Mouse (Mus musculus): Measurements from ENCODE around the gene Zcchc24.

Zcchc24 gene

DNA sequence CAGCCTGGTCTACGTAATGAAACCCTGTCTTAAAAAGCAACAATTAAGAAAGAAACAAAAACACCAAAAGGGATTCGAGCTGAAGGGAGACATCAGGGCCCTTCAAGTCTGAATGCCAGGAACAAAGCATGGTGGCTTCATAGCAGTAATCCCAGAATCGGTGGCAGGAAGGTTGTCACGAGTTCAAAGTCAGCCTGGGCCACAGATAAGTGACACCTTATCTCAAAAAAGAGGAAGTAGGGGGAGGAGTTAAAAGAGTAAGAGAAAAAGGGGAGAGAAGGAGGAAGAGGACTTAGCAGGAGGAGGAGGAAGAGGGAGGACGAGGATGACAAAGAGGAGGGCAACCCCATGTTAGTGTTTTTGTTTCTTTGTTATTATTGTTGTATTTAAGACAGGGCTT is 19.4 kb upstream of the Zcchc24 start:
- TF ChIP-seq GATA4 (IDR thresholded peaks at IDR 0.05; ENCODE audit: insufficient replicate concordance, low read length) = no peak

DNA sequence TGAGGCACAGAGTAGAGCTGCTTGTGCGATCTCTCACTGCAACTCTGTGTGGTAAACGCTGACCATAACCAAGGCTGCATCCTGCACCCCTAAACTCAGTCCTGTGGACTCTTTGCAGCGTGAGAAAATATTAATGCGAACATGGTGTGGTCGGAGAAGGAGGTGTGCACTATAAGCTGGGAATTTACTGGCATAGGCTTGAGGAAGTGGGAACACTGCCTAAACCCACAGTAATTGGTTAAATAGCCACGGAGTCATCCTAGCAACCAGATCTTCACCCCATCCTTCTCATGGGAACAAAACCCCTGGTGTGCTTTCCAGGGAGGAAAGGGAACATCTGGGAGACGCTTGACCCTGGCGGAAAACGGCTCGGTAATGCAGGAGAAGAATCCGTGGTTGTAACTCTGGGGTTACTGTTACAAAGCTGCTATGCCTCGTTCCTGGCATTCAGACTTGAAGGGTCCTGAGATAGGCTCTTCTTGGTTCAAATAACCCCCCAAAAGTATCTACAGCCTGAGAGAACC is 18.6 kb upstream of the Zcchc24 start:
- TF ChIP-seq GATA4 (IDR thresholded peaks at IDR 0.05; ENCODE audit: insufficient replicate concordance, low read length) = no peak

DNA sequence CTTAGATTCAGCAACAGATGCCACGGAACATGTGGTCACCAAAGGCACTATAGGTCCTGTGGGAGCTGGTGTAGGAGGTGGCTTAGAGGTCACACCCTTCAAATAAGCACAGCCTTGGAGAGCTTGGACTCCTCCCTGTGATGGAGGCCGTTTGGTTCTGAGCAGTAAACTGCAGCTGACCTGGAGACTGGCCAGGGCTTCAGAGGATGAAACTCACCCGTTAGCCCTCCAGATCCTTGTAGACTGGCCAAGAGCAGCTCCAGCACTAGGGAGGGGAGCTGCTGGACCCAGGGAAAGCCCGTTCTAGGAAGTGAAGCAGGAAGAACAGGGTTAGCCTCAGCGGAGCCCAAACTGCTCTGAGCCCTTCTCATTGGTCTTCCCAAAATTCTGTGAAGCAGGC is 18.1 kb upstream of the Zcchc24 start:
- TF ChIP-seq GATA4 (IDR thresholded peaks at IDR 0.05; ENCODE audit: insufficient replicate concordance, low read length) = no peak

DNA sequence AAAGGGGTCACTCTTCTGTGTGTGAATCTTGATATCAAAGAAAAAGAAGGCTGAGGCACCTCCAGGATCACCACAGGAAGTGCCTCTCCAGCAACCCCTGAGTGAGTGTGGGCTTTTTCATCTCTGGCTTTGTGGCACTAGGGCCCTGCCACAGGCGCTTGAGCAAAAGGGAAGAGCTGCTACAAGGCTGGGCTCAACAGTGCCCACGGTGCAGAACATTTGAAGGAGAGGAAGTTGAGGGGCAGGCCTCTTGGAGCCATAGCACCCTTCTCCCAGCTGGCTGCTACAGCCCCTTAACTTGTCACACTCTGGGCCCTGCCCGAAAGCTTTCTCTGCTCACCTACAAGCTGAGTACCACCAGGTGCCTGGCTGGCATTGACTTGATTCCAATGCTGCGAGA is 16.4 kb upstream of the Zcchc24 start:
- TF ChIP-seq GATA4 (IDR thresholded peaks at IDR 0.05; ENCODE audit: insufficient replicate concordance, low read length) = no peak

DNA sequence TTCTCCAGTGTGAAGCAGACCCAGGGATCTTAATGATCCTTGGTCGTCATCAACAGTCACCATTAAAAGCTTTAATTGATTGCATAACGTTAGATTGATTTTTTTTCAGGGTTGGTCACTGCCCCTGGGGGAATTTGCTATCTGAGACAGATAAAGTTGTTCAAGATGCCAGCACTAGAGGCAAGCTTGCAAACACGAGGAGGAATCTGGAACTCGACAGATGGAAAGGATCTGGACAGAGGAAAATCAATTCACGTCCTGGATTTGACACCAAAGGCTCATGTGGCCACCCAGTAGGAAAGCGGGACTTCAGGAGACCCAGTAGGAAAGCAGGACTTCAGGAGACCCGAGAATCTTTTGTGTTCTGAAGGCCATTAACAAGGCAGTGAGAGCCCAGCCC is 14.4 kb upstream of the Zcchc24 start:
- TF ChIP-seq GATA4 (IDR thresholded peaks at IDR 0.05; ENCODE audit: insufficient replicate concordance, low read length) = peak; percentile 63; the same call in 1 of the 2 replicates

DNA sequence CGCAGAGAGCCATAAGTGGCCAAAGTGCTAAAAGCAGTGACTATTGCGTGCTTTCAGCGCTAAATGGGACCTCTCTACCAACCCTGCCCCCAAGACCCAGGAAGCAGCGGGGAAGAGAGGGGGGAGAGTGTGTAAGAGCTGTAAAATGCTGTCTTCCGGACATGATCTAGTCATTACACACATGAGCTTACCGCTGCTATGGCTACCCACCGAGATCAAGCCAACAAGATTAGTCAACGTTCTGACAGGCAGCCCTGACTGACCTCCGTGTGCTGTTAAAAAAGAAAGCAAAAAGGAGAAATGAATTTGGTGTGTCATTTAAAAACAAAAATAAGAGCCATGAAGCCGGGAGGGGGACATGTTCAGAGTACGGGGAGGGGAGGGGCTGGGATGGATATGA is 11.8 kb upstream of the Zcchc24 start:
- no peak for TF ChIP-seq GATA4 (IDR thresholded peaks at IDR 0.05; ENCODE audit: insufficient replicate concordance, low read length)

DNA sequence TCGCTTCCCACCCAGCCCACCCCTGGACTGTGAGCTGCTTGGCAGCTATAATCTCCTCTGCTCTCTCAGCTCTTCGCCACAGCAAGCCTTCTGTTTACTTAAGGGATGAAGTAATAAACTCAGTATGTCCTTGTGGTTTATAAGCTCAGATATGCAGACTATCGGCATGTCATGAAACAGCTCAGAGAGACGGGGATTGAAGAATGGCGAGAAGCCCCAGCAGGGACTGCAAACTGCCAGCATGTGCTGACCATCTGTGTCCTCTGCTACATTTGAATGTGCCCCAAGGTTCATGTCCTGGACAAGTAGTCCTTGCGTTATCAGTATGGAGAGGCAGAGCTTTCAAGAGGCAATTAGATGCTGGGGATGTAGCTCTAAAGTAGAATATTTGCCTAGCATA is 7.5 kb upstream of the Zcchc24 start:
- TF ChIP-seq GATA4 (IDR thresholded peaks at IDR 0.05; ENCODE audit: insufficient replicate concordance, low read length) = peak; percentile 28; the same call in 1 of the 2 replicates

DNA sequence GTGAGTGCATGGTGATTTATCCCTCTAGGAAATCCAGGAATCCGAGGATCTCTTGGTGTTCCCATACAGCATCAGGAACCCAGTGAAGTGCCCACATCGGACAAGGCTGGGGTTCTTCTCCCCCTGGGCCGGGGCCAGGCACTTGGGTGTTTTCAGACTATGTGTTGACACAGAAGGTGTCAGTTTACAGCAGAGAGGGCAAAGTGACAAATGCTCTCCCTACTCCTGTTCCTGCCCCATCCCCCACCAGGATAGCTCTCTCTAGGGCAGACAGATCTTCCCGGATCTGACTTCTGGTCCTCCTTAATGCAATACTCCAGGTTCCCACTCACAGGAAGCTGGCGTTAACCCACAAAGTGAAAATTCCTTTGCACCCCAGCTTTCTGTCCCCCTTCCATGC is 5.3 kb upstream of the Zcchc24 start:
- no peak for TF ChIP-seq GATA4 (IDR thresholded peaks at IDR 0.05; ENCODE audit: insufficient replicate concordance, low read length)

DNA sequence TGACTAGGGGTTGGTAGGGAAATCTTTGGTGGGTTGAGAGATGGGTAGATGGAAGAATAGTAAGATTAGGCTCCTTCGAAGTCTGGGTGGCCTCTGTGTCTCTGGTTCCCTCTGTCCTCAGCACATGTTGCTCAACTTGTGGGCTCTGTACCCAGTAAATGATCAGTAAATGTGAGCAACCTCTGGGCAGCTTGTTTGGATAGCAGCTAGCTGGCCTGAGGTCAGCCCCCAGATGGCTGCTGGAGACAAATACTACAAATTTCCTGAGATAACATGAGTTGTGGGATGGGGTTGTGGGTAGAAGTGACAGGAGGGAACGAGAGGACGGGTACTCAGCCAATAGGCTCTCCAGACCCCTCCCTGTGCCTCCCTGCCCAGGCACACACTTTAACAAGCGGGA is 4.2 kb upstream of the Zcchc24 start:
- peak; percentile 26; the same call in 1 of the 2 replicates for TF ChIP-seq GATA4 (IDR thresholded peaks at IDR 0.05; ENCODE audit: insufficient replicate concordance, low read length)

DNA sequence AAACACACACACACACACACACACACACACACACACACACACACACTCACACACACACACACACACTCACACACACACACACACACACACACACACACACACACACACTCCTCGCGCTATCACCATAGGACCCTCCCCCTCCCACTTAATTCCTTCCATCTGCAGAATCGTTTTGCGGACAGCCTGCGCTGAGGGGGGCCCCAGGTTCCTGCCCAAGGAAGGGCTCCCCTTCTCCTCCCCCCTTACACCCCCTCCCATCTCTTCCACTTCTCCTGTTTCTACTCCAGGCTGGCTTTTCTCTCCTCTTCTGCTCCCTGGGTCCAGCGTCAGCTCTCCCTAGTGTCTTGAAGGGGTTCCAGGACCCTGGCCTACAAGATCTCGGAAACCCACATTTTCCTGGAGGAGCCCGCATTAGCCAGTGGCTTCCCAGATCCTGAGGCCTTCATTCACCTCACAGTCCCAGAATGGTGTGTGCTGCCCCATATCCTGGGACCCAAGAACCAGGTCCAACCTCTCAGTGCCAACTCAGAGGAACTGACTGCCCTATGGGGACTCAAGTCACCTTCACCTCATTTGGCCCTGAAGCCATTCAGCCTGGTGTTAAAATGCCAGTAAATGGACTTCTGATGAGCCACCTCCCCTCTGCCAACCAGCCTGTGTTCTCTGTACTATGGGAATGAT is 927 bp upstream of the Zcchc24 start:
- no peak for TF ChIP-seq GATA4 (IDR thresholded peaks at IDR 0.05; ENCODE audit: insufficient replicate concordance, low read length)

DNA sequence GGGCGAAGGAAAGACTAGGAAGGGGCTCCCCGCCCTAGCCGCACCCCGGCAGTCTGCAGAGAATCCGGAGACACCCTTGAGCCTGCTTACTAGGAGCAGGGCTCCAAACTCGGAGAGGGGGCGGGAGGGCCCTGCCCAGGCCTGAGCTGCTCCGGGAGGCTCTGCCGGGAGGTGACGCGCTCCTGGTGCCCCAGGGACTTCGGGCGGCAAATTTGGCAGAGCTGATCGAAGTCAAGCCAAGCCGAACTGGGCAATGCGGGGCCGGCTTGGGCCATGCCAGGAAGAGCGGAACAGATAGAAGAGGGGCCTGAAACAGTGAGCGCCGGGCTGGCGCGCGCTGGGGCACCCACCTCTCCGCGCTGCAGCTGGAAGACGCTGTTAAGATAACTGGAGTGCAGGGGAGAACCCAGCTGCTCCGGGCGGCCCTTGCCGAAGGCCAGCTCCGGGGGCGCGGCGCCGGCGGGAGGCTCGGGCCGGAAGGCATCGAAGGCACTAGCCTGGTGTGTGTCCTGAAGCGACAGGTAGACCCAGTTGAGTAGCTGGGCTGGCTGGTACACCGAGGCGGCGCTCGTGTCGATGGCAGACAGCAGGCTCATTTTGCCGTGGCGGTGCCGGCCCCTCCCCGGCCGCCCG is 462 bp downstream of the Zcchc24 start:
- no peak for TF ChIP-seq GATA4 (IDR thresholded peaks at IDR 0.05; ENCODE audit: insufficient replicate concordance, low read length)

DNA sequence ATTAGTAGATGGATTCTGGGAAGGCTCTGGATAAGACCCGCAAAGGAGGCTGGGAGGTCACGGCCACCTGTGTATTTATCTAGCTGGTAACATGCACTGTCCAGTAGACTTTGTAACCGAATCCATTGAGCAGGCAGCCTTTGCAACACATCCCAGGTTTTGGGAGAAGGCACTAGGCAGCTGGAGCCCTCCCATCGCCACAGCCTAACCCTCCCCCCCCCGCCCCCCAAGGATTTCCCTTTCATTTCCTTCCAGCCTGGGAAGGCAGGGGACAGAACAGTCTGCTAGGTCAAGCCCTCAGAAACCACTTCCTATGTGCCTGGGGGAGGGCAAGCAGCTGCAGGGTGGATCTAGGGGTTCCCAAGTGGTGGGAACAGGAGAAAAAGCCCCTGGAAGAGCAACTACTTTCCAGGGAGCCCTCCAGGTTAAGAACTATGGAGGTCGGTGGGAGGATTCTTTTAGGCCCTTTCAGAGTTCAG is 1.1 kb downstream of the Zcchc24 start:
- peak; percentile 71 for TF ChIP-seq GATA4 (IDR thresholded peaks at IDR 0.05; ENCODE audit: insufficient replicate concordance, low read length)

DNA sequence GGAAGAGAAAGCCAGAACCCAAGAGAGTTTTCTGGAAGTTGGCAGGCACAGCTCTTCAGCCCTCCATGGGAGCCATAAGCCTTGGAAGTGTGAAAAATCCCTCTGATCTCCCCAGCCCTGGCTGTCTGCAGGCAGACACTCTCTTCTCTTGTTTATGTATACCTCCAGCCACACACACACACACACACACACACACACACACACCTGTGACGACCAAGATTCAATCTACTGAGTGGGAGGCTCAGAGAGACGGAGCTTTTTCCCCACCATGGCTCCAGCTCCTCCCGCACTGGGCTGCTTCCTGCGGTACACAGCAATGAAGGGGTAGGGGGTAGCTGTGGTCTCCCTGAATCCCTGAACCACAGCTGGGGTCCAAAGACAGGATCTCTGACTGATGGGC is 2.4 kb downstream of the Zcchc24 start:
- no peak for TF ChIP-seq GATA4 (IDR thresholded peaks at IDR 0.05; ENCODE audit: insufficient replicate concordance, low read length)

DNA sequence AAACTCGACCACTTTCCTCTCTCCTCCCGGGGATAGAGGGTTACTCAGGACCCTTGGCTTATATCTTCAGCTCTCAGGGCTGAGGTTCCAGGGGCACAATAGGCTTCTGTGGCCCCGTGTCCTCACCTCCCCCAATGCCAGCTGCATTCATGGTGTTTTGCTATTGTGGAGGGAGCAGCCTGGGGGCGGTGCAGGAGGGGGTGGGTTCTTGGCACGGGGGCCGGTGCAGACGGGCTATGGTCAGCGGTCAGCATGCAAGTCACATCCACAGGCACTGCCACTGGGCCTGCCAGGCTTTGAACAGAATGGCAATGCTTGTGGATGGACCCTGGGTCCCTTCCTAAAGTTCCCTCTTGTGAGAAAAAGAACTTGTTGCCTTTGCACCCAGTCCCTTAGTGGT is 2.9 kb downstream of the Zcchc24 start:
- TF ChIP-seq GATA4 (IDR thresholded peaks at IDR 0.05; ENCODE audit: insufficient replicate concordance, low read length) = no peak

DNA sequence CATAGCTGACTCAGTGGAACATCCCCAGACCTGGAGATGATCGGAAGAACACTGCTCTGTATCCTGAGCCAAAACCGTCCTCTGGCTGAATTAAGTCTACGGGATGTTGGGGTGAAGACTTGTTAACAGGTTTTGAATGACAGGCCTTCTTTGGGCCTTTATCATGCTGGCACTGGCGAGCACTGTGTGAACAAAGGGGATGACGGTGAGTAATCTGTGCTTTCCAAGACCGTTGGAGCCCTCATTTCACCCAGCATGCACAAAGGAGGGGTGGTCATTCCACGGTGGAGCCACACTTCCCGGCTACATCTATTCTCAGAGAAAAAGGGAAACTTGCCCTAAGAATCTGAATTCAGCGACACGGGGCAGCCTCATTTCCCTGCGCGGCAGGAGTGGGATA is 3.7 kb downstream of the Zcchc24 start:
- TF ChIP-seq GATA4 (IDR thresholded peaks at IDR 0.05; ENCODE audit: insufficient replicate concordance, low read length) = no peak

DNA sequence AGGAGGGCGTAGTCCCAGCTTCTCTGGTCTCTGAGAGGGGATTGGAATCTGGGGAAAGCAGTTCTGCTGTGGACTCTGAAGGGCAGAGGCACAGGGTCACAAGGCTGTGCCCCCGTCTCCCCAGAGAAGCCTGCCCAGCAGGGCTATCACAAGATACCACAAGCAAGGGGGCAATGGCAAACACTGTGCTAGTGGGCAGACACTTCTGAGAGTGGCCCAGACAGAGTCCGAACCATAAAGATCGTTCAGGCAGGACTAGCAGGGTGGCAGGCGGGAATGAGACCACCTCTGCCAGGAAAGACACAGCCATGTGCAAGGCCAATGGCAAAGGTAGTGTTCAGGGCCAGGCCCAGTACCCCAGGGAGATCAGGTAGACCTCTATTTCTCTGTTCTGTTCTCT is 7.7 kb downstream of the Zcchc24 start:
- no peak for TF ChIP-seq GATA4 (IDR thresholded peaks at IDR 0.05; ENCODE audit: insufficient replicate concordance, low read length)
